Mouse (Mus musculus) natural killer cell, adult 2 months (primary cell): ENCODE data around the gene Vmn1r103.
"Not testable (repeated sequence)": the region's sequence is repeated elsewhere in the genome, so short reads cannot be mapped to it uniquely, and the experiment has no call there.

Experiments used
- DNase-seq, 2 experiments: peaks; one replicate each; pipeline ENCODE4 v3.0.0; 2022; ENCODE audit warnings: low spot score in 2 of 2

Gene Vmn1r103

DNA sequence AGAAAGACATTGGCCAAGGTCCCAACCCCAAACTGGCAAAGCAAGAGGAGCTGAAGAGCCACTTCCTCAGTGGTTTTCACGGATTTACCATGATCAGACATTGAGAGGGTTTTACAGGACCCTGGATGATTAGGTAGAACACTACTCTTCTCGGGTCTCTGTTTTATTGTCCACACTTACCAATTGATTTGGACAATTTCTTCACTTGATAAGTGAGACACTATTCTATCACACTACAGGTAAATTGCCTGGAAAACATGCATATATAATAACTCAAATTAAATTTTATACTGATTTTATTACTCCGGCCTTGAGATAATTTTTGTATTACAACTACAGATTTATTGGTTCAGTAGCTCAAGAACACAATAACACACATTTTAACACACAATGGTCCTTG, at the start of gene Vmn1r103:
TSS of gene Vmn1r103 (minus strand) at position 101 of the 400 bp plus-strand sequence.
- DNase-seq, result not testable (repeated sequence)

- not testable (repeated sequence) for DNase-seq
These were observed 35.3 kb upstream of the Vmn1r103 start, which contains the start of gene Gm5726 for GRCm38 (mm10) chr7:20545657-20546056. Gm5726 (minus strand) TSS chr7:20545757.

GRCm38 (mm10) chr7:20533537-20533936, 23.2 kb upstream of the Vmn1r103 start, which contains the start of gene Vmn1r104:
Vmn1r104 (plus strand) TSS chr7:20533837.
- not testable (repeated sequence) for DNase-seq

DNA sequence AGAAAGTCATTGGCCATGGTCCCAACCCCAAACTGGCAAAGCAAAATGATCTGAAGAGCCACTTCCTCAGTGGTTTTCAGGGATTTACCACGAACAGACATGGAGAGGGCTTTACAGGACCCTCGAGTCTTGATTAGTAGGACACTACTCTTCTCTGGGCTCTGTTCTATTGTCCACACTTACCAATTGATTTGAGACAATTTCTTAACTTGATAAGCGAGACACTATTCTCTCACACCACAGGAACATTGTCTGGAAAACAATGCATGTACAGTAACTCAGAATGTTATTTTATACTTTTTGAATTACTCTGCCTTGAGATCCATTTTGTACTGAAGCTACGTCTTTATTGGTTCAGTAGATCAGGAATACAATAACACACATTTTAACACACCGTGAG, 35.5 kb downstream of the Vmn1r103 start, which contains the start of gene Gm10670:
TSS of gene Gm10670 (minus strand) at position 101 of the 400 bp plus-strand sequence.
- not testable (repeated sequence) for DNase-seq
